Mouse (Mus musculus) left cerebral cortex, adult 11 months (tissue): ENCODE measurements around the gene Slc35a1.

ENCODE experiments used
- DNase-seq: peaks from one replicate; pipeline ENCODE4 v3.0.0; 2022; ENCODE audit warnings: low spot score

Slc35a1 gene

DNA sequence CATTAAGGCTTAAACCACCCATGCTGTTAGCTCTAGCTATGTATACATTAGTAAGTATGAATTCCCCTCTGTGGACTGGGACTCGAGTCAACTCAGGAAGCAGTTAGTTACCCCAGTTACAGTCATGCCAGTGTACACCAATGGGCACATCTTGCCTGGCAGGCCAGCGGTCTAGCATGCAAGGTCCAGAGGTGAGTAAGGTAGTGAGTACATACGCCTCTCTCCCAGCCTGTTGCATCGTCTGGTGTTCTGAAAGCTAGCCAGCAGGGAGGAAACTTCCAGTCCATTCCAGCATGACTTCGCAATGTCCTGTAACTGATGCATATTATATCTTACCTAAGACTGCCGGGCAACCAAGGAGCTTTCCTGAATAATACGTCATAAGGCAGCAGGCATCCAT, 34.1 kb downstream of the Slc35a1 start:
- no peak for DNase-seq

DNA sequence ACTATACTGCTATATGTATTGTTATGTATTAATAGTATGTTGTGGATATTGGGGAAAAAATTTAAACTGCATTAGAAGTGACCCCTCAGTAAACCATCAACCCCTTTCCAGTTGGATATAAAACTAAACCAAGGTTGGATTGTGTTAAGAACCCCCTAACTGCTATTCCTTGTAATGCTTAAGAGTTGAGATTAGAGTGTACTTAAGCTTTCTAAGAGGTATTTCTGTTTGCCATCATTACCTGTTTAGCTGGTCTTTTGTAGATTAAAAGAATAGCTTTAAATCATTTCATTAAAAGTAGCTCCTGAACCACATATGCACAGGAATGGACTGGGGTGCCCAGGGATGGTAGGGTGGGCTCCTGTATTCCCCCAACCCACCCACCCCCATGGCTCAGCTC, 42.5 kb downstream of the Slc35a1 start:
- no peak for DNase-seq

DNA sequence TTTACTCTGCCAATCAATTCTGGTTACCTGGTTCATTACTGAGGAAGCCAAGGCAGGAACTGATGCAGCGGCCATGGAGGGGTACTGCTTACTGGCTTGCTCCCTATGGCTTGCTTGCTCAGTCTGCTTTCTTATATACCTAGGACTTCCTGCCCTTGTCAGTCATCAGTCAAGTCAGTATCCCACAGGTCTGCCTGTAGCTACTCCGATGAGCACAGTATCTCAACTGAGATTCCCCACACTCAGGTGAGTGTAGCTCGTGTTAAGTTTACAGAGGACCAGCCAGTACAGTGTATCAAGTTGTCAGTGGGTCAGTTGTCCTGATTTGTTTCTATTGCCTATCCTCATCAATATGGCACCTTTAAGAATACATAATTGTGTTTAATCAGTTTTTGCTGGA, 46.5 kb downstream of the Slc35a1 start:
- DNase-seq: no peak

DNA sequence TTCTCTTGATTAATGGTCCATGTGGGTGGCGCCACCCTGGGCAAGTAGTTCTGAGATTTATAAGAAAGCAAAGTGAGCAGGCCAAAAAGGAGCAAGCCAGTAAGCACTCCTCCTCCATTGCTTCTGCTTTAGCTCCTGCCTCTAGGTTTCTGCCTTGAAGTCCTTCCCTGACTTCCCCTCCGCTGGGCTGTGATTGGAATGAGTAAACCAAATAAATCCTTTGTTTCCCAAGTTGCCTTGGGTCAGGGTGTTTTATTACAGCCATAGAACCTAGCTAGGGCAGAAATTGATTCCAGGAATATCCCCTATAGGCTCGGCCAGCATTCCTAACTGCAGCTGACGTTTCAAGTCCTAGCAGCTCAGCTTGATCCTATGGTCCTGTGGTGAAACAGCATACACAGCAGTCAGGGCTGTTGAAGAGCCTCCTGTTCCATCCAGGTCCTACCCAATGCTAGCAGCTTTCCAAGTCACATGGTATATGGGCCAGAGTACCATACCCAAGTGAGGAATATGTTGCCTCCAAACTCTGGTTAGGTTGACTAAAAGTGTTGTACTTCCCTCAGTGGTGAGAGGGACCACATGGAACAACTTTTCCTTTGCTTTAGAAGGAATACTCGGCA, 47.4 kb downstream of the Slc35a1 start:
- DNase-seq: no peak

DNA sequence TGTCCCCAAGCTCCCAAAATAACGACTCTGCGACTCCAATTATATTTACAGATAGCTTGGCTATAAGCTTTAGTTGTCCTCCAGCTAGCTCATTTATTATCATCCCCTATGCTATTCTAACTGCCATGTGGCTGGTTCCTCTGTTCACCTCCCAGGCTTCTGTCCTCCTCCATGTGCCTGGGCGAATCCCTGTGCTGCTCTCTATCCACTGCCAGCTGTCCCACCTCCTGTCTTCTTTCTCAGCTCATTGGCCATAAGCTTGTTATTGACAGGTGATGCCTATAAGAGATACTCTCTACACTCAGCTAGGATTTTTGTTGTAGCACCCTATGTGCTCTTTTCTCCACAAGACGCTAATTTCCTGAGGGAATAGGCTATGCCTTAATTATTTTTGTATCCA, 49.4 kb downstream of the Slc35a1 start:
- DNase-seq: no peak

DNA sequence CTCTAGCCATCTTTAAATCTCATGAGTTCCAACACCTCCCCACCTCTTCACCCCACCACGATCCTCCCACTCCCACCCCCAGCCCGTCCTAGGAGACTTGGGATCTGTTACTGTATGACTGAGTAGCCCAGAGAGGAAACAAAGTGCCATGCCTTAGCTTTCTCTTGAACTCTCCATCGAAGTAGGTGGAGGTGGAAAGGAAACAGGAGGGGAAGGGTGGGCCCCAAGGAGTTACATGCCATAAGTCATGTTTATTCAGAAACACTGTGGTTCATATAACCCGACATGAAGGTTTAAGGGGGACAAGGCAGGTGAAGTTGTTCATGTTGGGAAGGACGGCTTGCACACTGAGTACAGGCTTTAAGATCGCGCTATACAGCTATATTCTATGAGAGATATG, 49.9 kb downstream of the Slc35a1 start:
- no peak for DNase-seq

DNA sequence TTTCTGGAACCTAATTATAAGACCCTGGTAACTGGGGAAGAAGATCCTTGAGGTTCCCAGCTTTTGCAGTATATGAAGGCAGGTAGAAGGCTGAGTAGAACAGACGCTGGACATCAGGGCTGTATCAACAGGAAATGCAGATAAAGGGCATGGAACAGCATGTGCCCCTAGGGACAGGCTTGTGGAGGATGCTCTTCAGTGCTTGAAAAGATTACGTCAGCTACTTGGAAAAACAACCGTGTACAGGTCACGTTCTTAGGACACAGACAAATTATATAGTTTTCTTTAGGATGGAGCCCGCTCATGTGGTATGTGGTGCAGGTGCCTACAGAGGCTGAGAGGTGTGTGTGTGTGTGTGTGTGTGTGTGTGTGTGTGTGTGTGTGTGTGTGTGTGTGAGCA, 51.2 kb downstream of the Slc35a1 start:
- no peak for DNase-seq

DNA sequence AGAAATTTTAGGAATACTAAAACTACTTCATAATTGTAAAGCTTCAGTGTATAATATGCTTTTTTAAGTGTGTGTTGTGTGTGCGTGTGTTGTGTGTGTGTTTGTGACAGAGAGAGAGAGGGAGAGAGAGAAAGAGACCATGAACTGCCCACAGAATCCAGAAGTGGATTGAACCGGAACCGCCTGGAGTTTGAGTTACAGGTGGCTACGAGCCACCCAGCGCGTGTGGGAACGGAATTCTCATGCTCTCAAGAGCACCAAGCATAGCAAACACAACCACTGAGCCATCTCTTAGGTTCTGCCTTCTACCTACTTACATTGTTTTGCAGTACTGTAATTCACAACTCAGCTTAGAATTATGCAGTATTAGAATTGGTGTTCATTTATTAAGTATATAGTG, 53.1 kb downstream of the Slc35a1 start:
- DNase-seq: no peak

DNA sequence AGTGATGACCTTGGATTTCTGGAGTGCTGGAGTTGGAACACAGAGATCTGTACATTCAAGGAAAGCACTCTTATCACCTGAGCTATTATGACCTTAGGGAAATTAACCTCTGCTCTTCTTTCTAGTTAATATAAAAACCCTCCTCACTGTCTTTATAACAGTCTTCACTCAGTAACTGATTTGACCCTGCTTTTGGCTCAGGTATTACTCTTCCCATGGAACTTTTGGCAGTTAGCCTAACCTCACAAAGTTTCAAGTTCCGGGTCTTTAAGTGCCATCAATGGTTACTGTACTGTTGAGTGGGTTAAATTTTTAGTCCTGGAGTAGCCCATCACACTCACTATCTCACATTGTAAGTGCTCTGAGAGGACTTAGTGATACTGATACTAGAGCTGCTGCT, 57.3 kb downstream of the Slc35a1 start:
- no peak for DNase-seq

DNA sequence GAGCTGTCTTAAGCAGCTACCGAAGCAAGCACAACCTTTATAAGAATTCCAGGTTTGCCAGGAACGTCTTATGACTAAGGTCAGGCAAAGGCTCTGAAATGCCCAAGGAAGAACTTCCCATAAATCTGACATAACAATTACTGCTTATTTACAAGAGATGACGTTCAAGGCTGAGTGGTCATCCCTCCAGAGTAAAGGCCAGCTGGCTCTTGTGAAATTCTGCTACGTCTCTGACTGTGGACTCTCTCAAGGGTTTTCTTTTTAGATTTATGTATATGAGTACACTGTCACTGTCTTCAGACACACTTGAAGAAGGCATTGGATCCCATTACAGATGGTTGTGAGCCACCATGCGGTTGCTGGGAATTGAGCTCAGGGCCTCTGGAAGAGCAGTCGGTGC, 60.8 kb downstream of the Slc35a1 start:
- no peak for DNase-seq

DNA sequence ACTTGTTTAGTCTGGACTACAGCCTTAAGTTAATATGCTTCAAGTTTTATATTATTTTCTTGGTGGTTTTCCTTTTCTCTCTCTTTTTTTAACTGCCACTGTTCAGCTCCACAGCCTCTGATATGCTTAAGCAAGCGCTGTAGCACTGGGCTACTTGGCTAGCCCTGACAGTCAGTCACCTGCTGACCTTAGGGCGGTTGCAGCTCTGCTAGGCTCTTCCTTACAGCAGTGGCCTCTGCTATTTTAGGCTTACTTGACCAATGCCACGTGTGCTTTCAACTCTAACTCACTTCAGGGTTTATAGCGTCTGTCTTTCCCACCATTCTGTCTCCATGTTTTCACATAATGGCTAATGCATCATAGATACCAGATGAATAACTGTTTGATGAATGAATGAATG, 61.7 kb downstream of the Slc35a1 start:
- no peak for DNase-seq

DNA sequence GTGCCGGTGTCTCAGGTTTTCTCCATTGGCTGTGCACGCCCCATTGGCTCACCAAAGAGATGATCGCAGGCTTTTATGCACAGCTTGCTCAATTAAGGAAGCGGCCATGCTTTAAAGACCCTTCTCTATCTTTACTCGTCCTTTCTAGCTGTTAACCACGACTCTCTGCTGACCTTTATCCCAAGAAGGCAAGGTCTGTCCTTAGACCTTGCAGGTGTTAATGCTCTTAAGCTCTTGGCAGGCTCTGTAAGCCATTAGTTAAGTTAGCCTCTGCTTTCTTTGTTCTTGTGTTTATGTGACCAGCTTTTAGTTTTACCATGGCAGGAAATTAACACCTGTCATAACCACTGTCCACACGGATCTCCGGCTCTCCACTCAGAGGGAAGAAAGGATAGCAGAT, 71.1 kb downstream of the Slc35a1 start:
- DNase-seq: no peak

DNA sequence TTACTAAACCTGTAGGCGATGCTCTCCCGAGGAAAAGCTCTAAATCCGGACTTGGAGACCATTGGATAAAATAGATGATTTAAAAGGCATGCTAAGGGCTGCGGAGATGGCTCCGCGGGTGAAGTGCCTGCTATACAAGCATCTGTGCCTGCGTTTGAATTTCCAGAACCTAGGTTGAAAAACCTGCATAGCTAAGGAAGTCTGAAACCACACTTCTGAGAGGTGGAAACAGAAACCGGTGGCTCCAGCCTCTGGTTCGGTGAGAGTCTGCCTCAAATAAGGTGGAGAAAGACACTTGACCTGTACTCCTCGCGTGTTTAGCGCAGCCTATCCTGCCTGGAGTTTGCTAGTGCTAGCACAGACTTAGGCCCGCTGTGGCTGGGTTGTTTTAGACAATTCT, 71.9 kb downstream of the Slc35a1 start:
- DNase-seq: peak; percentile 22

DNA sequence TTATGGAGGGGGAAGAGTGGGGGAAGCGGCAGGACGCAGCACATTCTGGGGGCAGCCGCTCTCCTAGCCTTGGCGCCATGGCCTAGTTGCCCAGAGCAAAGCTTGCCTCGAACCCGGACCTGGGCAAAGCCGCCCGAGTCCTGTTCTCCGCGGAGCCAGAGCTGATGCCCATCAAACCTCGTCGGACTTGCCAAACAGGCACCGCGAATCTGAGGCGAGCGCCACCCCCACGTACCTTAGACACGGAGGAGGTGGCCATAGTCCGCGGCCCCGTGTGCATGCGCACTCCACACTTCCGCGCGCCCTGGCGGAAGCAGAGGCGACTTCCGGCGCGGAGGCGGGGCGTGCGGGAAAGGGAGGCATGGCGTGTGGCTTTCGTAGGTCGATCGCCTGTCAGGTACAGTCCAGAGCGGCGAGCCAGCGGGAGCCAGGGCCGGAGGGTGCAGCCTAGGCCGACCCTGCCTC, 72.6 kb downstream of the Slc35a1 start, which contains the start of the genes Orc3 and Rars2:
TSS of gene Orc3 (minus strand) at position 315 of the 465 bp plus-strand sequence.
TSS of gene Rars2 (plus strand) at position 328 of the 465 bp plus-strand sequence.
- DNase-seq: peak; percentile 89

DNA sequence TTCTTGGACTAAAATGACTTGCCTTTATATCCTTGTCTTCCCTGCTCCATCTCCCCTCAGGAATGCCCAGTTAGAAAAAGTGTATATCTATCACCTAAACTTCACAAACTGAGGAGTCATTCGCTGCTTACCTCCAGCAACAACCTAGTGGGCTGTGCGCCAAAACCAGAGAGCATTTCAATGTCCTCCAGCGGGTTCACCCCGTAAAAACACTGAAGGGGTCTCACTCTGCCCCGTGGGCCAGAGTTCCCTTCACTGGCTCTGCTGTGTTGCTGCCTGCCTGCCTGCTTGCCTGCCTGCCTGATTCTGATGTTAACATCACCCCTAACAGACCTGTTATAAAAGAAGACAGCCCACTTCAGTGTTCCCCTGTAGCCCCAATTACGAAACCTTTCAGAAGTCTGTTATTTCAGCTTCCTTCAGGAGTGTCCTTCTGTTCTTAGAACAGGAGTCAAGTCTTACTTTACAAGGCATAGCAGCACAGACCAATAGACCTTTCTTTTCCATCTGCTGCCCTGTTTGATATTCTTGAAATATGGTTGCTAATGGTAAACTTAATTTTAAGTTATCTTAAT, 73.6 kb downstream of the Slc35a1 start:
- DNase-seq: no peak
